In the genomic region with DNA sequence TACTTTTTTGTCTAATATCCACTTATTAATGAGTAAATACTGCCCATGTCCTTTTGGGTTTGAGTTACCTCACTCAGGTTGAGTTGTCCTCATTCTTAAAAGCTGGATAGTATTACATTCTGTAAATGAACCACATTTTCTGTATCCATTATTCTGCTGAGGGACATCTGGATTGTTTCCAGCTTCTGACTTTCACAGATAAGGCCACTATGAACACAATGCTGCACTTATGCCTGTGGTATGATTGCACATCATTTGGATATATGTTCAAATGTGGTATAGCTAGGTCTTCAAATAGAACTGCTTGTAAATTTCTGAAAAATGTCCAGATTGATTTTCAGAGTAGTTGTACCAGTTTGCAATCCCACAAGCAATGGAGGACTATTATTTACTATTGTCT, we compare ENCODE assay signal across 28 mouse cellular contexts.
"Had no signal": no experiment of that assay in that cellular context is flagged by ENCODE, and none has a peak within 500 bp of the region (broad histone marks: within the 10 kb centered on the region; RNA-seq: fewer than 3 reads in every experiment).

No protein-coding gene starts in this region.

- H3K4me3 ChIP-seq: embryonic facial prominence, embryonic 10.5 days; embryonic facial prominence, embryonic 12.5 days; embryonic facial prominence, embryonic 13.5 days; embryonic facial prominence, embryonic 15.5 days; erythroblast, embryonic 14.5 days; forebrain, embryonic 10.5 days; forebrain, embryonic 12.5 days; forebrain, embryonic 13.5 days; forebrain, embryonic 15.5 days; gastrocnemius, adult 2 months; heart, adult 2 months; heart, embryonic 10.5 days had no signal

- H3K4me1 ChIP-seq: embryonic facial prominence, embryonic 10.5 days; embryonic facial prominence, embryonic 12.5 days; embryonic facial prominence, embryonic 13.5 days; embryonic facial prominence, embryonic 15.5 days; forebrain, embryonic 10.5 days; forebrain, embryonic 12.5 days; forebrain, embryonic 13.5 days; forebrain, embryonic 15.5 days; heart, embryonic 10.5 days had no signal

- H3K9ac ChIP-seq: embryonic facial prominence, embryonic 12.5 days; embryonic facial prominence, embryonic 13.5 days; embryonic facial prominence, embryonic 15.5 days; forebrain, embryonic 12.5 days; forebrain, embryonic 13.5 days; forebrain, embryonic 15.5 days; forebrain, postnatal 0 days had no signal

- DNase-seq: cerebellum, adult 9-10 months; cerebellum, adult 9-11 months; cerebellum, postnatal 10 days; cerebellum, postnatal 14 days; cerebellum, postnatal 25 days; cerebellum, postnatal 36 days; embryo, embryonic 11 days; forebrain, postnatal 0 days; gastrocnemius, adult 2 months; gastrocnemius, postnatal 10 days; gastrocnemius, postnatal 14 days; gastrocnemius, postnatal 25 days; gastrocnemius, postnatal 36 days; heart, adult 11 months; heart, adult 18-20 months; heart, adult 2 months had no signal

- H3K27ac ChIP-seq: embryonic facial prominence, embryonic 10.5 days; embryonic facial prominence, embryonic 12.5 days; embryonic facial prominence, embryonic 13.5 days; embryonic facial prominence, embryonic 15.5 days; forebrain, embryonic 10.5 days; forebrain, embryonic 12.5 days; forebrain, embryonic 13.5 days; forebrain, embryonic 15.5 days; gastrocnemius, adult 2 months; heart, adult 2 months; heart, embryonic 10.5 days had no signal

- ATAC-seq: forebrain, embryonic 13.5 days; forebrain, embryonic 14.5 days; forebrain, embryonic 15.5 days; forebrain, embryonic 16.5 days; forebrain, postnatal 0 days had no signal

- H3K9me3 ChIP-seq: embryonic facial prominence, embryonic 10.5 days; embryonic facial prominence, embryonic 12.5 days; embryonic facial prominence, embryonic 13.5 days; embryonic facial prominence, embryonic 15.5 days; forebrain, embryonic 10.5 days; forebrain, embryonic 12.5 days; forebrain, embryonic 13.5 days; forebrain, embryonic 15.5 days; heart, embryonic 10.5 days had no signal

- H3K36me3 ChIP-seq: embryonic facial prominence, embryonic 10.5 days; embryonic facial prominence, embryonic 12.5 days; embryonic facial prominence, embryonic 13.5 days; embryonic facial prominence, embryonic 15.5 days; forebrain, embryonic 10.5 days; forebrain, embryonic 12.5 days; forebrain, embryonic 15.5 days; heart, embryonic 10.5 days had no signal

- H3K4me2 ChIP-seq: embryonic facial prominence, embryonic 12.5 days; embryonic facial prominence, embryonic 13.5 days; embryonic facial prominence, embryonic 15.5 days; forebrain, embryonic 12.5 days; forebrain, embryonic 13.5 days; forebrain, embryonic 15.5 days had no signal

- H3K27me3 ChIP-seq: embryonic facial prominence, embryonic 12.5 days; embryonic facial prominence, embryonic 13.5 days; embryonic facial prominence, embryonic 15.5 days; forebrain, embryonic 12.5 days; forebrain, embryonic 13.5 days; forebrain, embryonic 15.5 days had no signal
